Mouse (Mus musculus): ENCODE measurements around the gene Ptprg. TPM values are rescaled to one million over a fixed set of nuclear protein-coding genes. Genes with fewer than 3 reads are reported as not detected.

Ptprg gene
- polyA plus RNA-seq, 1 experiment from 2014 or later, result 38.7 TPM

DNA sequence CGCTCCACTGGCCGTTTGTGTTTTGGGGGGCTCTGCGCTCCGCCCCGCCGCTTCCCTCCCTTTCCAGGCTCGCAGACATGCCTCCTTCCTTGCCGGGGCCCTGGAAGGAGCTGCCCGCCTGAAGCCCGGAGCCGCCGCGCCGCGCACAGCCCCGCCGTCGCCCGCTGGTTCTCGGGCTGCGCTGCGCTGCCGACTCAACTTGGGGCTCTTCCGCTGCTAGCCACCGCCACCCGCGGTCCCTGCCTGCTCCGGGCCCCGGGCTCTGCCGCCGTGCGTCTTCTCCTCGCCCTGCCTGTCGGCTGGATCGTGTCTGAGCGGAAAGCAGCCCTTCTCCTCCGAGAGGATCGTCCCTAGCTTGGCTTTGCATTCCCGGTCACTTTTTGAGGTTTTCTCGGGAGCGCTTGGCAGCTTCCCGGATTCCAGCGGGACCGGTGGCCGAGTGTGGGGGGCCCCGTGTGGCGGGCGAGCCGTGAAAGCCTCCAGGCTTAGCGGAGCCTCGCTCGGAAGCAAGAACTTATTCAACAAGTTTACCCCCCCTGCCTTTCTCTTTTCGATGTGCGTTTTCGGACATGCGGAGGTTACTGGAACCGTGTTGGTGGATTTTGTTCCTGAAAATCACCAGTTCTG lies 460 bp downstream of the Ptprg start:
- WGBS, result under 1% methylated on average over 57 of the region's 57 CpGs
- Histone ChIP-seq H3K27me3 (ENCODE audit: insufficient read depth, low read length) (no peaks in the 10 kb centered on the region), H3K9ac (replicated peaks; ENCODE audit: low read length) (peak overlapping the region; percentile 97), H3K4me3 (ENCODE audit: low read length) (peak overlapping the region; percentile 87), H3K4me2 (replicated peaks; ENCODE audit: low read depth, low read length) (peak overlapping the region; percentile 94), H3K9me3 (ENCODE audit: low read length) (no peaks in the 10 kb centered on the region), H3K36me3 (ENCODE audit: insufficient read depth, low read length) (no peaks in the 10 kb centered on the region), H3K4me1 (ENCODE audit: insufficient read depth, low read length) (peaks cover 31% of the 10 kb centered on the region), H3K27ac (ENCODE audit: low read length) (peak overlapping the region; percentile 99)
- peak; percentile 61; the same call in 1 of the 2 replicates for ATAC-seq (ENCODE audit: low FRiP score, low TSS enrichment)

DNA sequence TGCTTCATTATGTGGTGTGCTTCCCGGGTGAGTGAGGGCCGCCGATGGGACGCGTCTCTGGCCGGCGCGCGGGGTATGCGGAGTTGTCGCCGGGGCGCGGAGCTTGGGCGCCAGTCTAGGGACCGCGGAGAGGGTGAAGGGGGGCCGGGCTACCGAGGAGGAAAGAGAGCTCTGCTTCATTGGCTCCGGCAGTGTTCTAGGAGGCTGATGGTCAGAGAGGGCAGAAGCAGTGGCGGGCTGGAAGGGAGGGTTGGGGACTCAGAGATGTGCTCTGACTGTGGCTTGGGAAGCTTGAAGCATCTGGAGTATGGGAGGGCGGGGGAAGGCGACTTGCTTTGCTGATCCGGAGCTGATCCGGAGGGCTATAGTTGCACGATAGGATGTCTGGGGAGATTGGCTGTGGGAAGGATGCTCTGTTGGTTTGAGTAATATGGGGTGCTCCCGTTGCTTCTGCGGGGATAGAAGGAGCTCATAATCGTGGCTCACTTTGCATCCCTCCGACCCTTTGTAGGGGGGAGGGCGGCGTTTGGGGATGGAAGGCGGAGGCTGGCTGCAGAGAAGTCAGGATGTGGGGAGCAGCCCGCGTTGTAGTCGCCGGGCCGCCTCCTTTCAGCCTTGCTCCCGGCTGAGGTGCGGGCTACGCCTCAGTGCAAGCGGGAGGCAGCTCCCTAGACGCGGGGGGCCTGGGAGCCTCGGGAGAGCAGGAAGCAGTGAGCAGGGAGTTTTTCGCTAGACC lies 1.1 kb downstream of the Ptprg start:
- Histone ChIP-seq H3K9ac (replicated peaks; ENCODE audit: low read length) (peak overlapping the region; percentile 97), H3K9me3 (ENCODE audit: low read length) (no peaks in the 10 kb centered on the region), H3K27ac (ENCODE audit: low read length) (peak overlapping the region; percentile 99), H3K4me1 (ENCODE audit: insufficient read depth, low read length) (peaks cover 31% of the 10 kb centered on the region), H3K36me3 (ENCODE audit: insufficient read depth, low read length) (no peaks in the 10 kb centered on the region), H3K4me3 (ENCODE audit: low read length) (peak overlapping the region; percentile 87), H3K27me3 (ENCODE audit: insufficient read depth, low read length) (no peaks in the 10 kb centered on the region), H3K4me2 (replicated peaks; ENCODE audit: low read depth, low read length) (peak overlapping the region; percentile 94)
- peak; percentile 67 for ATAC-seq (ENCODE audit: low FRiP score, low TSS enrichment)
- under 1% methylated on average over 46 of the region's 46 CpGs for WGBS

DNA sequence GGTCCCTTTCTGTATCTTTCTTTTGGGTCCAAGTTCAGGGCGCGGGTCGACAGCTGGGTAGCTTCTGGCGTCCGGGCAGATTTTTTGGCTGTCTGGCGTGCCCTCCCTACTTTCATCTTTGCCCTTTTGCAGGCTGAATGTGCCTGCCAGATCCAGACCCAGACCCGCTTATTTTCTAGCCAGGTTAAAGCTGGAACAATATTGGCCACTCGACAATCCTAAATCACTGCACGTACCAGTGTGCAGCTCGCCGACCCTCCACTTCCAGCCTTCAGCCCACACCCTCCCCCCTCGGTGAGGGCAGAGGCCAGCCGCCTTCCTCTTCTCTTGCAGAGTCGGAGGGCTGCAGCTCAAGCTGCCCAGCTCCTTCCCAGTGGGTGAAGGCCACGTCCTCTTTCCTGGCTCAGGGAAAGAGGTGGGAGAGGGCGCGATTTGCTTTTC lies 1.7 kb downstream of the Ptprg start:
- Histone ChIP-seq H3K27ac (ENCODE audit: low read length) (peak overlapping the region; percentile 99), H3K4me2 (replicated peaks; ENCODE audit: low read depth, low read length) (peak overlapping the region; percentile 94), H3K4me1 (ENCODE audit: insufficient read depth, low read length) (peaks cover 37% of the 10 kb centered on the region), H3K9me3 (ENCODE audit: low read length) (no peaks in the 10 kb centered on the region), H3K4me3 (ENCODE audit: low read length) (peak overlapping the region; percentile 87), H3K9ac (replicated peaks; ENCODE audit: low read length) (peak overlapping the region; percentile 97), H3K36me3 (ENCODE audit: insufficient read depth, low read length) (no peaks in the 10 kb centered on the region), H3K27me3 (ENCODE audit: insufficient read depth, low read length) (no peaks in the 10 kb centered on the region)
- WGBS, result 1% methylated on average over 15 of the region's 17 CpGs
- ATAC-seq (ENCODE audit: low FRiP score, low TSS enrichment), result no peak

DNA sequence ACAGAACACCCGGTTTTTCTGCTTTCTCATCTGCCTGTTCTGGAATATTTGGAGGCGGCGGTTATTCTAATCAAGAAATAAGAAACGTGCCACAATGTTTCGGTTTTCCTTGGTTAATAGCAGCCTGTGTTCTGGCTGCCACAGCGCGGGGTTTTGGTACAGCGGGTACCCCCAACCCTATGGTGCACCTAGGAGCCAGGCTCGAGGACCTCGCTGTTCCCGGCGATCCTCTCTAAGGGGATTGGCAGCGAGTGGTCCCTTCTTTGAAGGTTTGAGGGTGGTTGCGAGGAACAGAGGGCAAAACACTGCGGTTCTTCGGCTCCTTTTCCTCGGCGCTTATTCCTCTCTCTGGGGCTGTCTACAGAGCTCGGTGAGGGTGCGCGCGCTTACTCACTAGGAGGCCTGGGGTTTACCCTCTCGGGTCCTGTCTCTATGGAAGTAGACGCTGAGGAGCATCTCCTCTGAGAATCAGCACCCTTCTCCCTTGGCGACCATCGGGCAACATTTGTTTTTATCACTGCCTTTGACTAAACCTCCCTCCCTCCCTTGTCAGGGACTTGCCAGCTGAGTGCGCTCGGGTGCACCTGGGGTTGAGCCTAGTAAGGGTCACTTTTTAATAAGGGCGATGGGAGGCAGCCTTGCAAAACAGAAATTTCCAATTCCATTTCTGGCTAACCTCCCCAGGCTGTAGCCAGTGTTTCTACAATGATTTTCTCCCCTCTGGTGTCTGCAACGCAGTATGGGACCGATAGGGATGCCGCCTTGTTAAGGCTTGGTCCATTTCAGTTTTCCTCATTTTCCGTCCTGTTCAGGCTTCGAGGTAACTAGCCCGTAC lies 2.4 kb downstream of the Ptprg start:
- Histone ChIP-seq H3K9ac (replicated peaks; ENCODE audit: low read length) (peak overlapping the region; percentile 97), H3K4me1 (ENCODE audit: insufficient read depth, low read length) (peaks cover 43% of the 10 kb centered on the region), H3K9me3 (ENCODE audit: low read length) (no peaks in the 10 kb centered on the region), H3K4me3 (ENCODE audit: low read length) (peak overlapping the region; percentile 87), H3K27me3 (ENCODE audit: insufficient read depth, low read length) (no peaks in the 10 kb centered on the region), H3K27ac (ENCODE audit: low read length) (peak overlapping the region; percentile 99), H3K4me2 (replicated peaks; ENCODE audit: low read depth, low read length) (peak overlapping the region; percentile 94), H3K36me3 (ENCODE audit: insufficient read depth, low read length) (no peaks in the 10 kb centered on the region)
- WGBS, result under 1% methylated on average over 35 of the region's 35 CpGs
- ATAC-seq (ENCODE audit: low FRiP score, low TSS enrichment), result no peak

DNA sequence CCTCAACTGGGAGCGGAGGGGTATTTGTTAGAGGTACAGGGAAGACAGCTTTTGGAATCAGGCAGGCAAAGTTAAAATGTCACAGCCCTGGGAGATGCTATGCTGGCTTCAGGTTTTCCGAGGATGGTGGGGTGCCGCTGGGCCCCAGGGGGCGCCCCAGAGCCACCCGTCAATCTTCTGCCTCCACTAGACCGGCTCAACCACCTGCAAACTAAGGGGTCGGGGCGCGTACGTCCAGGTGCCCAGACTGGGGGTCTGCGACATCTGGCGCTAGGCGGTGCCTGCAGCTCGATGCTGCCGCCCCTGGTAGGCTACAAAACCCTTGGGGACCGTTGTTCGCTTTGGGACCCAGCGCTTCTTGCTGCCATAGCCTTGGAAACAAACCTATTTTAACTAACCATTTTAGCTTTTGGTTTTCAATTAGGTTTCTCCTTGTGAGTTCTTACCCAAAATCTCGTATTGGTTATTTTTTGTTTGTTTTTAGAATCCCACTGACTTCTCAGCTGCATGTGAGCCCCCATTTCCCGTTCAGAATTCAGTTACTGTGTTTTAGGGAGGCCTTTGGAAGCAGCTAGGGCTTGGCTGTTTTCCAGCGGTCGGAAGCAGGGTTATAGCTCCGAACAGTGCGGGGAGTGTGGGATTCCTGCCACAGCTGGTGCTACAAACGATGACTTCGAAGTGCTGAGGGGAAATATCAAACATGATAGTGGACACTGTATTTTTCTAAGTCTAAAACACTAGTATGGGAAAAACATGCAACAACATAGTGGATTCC lies 3.2 kb downstream of the Ptprg start:
- H3K27me3 ChIP-seq (ENCODE audit: insufficient read depth, low read length), result no peaks in the 10 kb centered on the region
- no peaks in the 10 kb centered on the region for H3K9me3 ChIP-seq (ENCODE audit: low read length)
- peak overlapping the region; percentile 94 for H3K4me2 ChIP-seq (replicated peaks; ENCODE audit: low read depth, low read length)
- H3K4me3 ChIP-seq (ENCODE audit: low read length), result peak overlapping the region; percentile 87
- H3K27ac ChIP-seq (ENCODE audit: low read length), result peak overlapping the region; percentile 31
- H3K9ac ChIP-seq (replicated peaks; ENCODE audit: low read length), result peak overlapping the region; percentile 97
- 3% methylated on average over 26 of the region's 26 CpGs for WGBS
- ATAC-seq (ENCODE audit: low FRiP score, low TSS enrichment), result no peak
- no peaks in the 10 kb centered on the region for H3K36me3 ChIP-seq (ENCODE audit: insufficient read depth, low read length)
- H3K4me1 ChIP-seq (ENCODE audit: insufficient read depth, low read length), result peaks cover 51% of the 10 kb centered on the region

DNA sequence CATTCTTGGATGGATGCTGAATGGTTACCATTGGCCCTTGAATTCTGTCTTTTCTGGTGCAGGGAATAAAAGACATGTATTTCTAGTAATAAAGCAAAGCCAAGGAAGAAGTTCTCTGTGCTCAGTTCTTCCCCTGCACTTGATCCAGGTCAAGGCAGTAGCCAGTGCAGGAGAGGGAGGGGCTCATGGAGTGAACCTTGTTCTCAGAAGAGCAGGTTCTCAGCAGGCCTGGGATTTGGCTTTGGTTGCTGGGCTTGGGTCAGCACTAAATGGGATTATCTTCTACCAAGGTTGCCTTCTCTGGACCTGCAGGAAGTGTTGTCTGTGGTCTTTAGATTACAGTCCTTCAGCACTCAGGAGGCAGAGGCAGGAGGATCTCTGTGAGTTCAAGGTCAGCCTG lies 5.2 kb downstream of the Ptprg start:
- no peak overlapping the region for H3K4me2 ChIP-seq (replicated peaks; ENCODE audit: low read depth, low read length)
- ATAC-seq (ENCODE audit: low FRiP score, low TSS enrichment), result no peak
- no peak overlapping the region for H3K4me3 ChIP-seq (ENCODE audit: low read length)
- no peaks in the 10 kb centered on the region for H3K36me3 ChIP-seq (ENCODE audit: insufficient read depth, low read length)
- peaks cover 41% of the 10 kb centered on the region for H3K4me1 ChIP-seq (ENCODE audit: insufficient read depth, low read length)
- no peak overlapping the region for H3K27ac ChIP-seq (ENCODE audit: low read length)
- no peaks in the 10 kb centered on the region for H3K27me3 ChIP-seq (ENCODE audit: insufficient read depth, low read length)
- H3K9ac ChIP-seq (replicated peaks; ENCODE audit: low read length), result no peak overlapping the region
- no peaks in the 10 kb centered on the region for H3K9me3 ChIP-seq (ENCODE audit: low read length)

DNA sequence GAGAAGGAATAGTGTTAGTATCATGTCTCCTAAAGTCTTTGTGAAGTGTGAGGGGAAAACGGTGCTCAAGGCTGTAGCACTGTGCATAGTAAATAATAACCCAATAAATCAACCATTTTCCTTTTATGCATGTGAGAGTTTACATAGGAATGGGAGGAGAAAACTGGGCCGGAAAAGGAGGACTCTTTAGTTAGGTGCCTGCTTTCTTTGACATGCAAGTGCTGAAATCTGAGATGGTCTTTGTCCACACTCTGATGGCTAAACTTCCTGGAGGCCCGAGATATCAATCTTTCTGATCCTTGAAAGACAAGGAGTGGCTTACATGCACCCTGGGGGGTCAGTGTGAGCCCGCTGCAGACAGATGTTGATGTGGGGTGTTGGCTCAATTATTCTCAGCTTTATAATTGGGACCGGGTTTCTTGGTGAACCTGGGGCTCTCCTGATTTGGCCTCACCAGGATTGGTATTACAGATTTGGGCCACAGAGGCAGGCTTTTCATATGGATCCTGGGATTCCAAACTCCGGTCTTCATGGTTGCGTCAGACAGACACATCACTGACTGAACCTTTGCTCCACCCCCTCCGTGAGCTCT lies 7.4 kb downstream of the Ptprg start:
- Histone ChIP-seq H3K4me1 (ENCODE audit: insufficient read depth, low read length) (peaks cover 38% of the 10 kb centered on the region), H3K9ac (replicated peaks; ENCODE audit: low read length) (no peak overlapping the region), H3K27ac (ENCODE audit: low read length) (peak overlapping the region; percentile 65), H3K4me3 (ENCODE audit: low read length) (no peak overlapping the region), H3K27me3 (ENCODE audit: insufficient read depth, low read length) (no peaks in the 10 kb centered on the region), H3K9me3 (ENCODE audit: low read length) (no peaks in the 10 kb centered on the region), H3K36me3 (ENCODE audit: insufficient read depth, low read length) (peaks cover 2% of the 10 kb centered on the region; the same call in 1 of the 2 replicates), H3K4me2 (replicated peaks; ENCODE audit: low read depth, low read length) (no peak overlapping the region)
- peak; percentile 36 for ATAC-seq (ENCODE audit: low FRiP score, low TSS enrichment)
- 41% methylated on average over 8 of the region's 8 CpGs for WGBS

DNA sequence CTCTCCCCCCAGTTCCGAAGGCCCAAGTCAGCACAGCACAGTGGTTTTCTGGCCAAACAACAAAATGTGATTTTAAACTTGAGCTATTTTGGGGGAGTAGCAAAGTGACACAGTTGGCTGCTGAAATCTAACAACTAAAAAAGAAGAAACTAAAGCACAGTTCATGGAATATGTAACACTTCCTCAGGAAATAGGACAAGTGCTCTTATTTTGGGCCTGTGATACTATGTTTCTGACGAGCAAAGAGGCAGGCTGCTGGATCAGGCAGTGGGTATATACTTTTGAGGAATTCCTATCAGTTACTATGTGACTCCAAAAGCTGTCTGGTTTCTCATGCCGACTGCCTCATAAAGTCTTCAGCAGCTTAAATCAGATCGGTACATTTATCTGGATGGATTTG lies 8.1 kb downstream of the Ptprg start:
- H3K36me3 ChIP-seq (ENCODE audit: insufficient read depth, low read length), result peaks cover 2% of the 10 kb centered on the region; the same call in 1 of the 2 replicates
- H3K4me3 ChIP-seq (ENCODE audit: low read length), result no peak overlapping the region
- no peaks in the 10 kb centered on the region for H3K27me3 ChIP-seq (ENCODE audit: insufficient read depth, low read length)
- no peak overlapping the region for H3K9ac ChIP-seq (replicated peaks; ENCODE audit: low read length)
- peaks cover 32% of the 10 kb centered on the region for H3K4me1 ChIP-seq (ENCODE audit: insufficient read depth, low read length)
- no peaks in the 10 kb centered on the region for H3K9me3 ChIP-seq (ENCODE audit: low read length)
- no peak for ATAC-seq (ENCODE audit: low FRiP score, low TSS enrichment)
- peak overlapping the region; percentile 65; the same call in 1 of the 2 replicates for H3K27ac ChIP-seq (ENCODE audit: low read length)
- 69% methylated on average over 4 of the region's 4 CpGs for WGBS
- H3K4me2 ChIP-seq (replicated peaks; ENCODE audit: low read depth, low read length), result no peak overlapping the region

DNA sequence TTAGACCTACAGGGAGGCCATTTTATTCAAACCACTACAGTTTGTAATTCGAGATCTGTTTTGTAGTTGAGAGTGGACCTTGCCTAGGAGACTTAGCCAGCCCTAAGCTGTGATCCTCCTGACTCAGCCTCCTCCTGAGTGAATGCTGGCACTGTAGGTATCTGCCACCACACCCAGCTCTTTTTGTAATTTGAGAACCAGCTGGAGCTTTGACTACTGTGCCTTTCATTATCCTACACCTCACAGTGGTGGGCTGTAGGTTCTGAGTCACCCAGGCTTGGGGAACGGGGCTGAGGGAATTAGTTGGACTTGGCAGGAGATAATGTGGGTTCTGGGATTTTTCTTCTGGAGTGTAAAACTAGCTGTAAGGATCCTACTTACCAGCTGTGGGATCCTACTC lies 9.5 kb downstream of the Ptprg start:
- no peaks in the 10 kb centered on the region for H3K27me3 ChIP-seq (ENCODE audit: insufficient read depth, low read length)
- H3K36me3 ChIP-seq (ENCODE audit: insufficient read depth, low read length), result peaks cover 2% of the 10 kb centered on the region; the same call in 1 of the 2 replicates
- no peak overlapping the region for H3K27ac ChIP-seq (ENCODE audit: low read length)
- no peak overlapping the region for H3K9ac ChIP-seq (replicated peaks; ENCODE audit: low read length)
- peaks cover 20% of the 10 kb centered on the region for H3K4me1 ChIP-seq (ENCODE audit: insufficient read depth, low read length)
- WGBS, result 85% methylated on average over 2 of the region's 2 CpGs
- no peaks in the 10 kb centered on the region for H3K9me3 ChIP-seq (ENCODE audit: low read length)
- H3K4me3 ChIP-seq (ENCODE audit: low read length), result no peak overlapping the region
- no peak overlapping the region for H3K4me2 ChIP-seq (replicated peaks; ENCODE audit: low read depth, low read length)
- ATAC-seq (ENCODE audit: low FRiP score, low TSS enrichment), result no peak
